Mouse (Mus musculus): ENCODE results near the gene Fbn1. TPM values are rescaled to one million over a fixed set of nuclear protein-coding genes. Genes with fewer than 3 reads are reported as not detected.
A peak's percentile ranks its signal among the peaks of the same experiment; 100 is the strongest.
"Not testable (repeated sequence)": the region's sequence is repeated elsewhere in the genome, so short reads cannot be mapped to it uniquely, and the experiment has no call there.

Gene Fbn1
- polyA plus RNA-seq, 1 experiment from 2014 or later = 33.6 TPM

DNA sequence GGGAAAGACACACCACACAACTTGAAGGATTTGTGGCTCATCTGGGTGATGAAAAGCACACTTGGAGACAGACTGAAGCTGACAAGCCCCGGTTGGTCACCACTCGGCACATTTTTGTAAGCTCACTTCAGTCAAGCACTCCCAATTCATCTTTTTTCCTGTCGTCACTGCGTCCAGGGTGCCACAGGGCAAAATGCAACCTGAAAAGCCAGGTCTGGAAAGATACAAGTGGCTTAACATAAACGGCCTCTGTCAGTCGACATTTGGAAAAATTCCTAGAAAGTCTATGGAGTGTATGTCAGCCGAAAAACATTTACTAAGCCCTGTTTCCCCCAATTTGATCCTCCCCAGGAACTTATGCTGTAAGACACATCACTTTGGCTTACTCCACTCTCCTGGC is 215.2 kb downstream of the Fbn1 start:
- no peaks in the 10 kb centered on the region for H3K36me3 ChIP-seq (ENCODE audit: control insufficient read depth, insufficient read depth, low read length)
- H3K4me2 ChIP-seq (ENCODE audit: low read length) = no peak overlapping the region
- no peak for ATAC-seq (ENCODE audit: insufficient number of reproducible peaks, insufficient read depth, low FRiP score, low read depth)
- H3K4me3 ChIP-seq (ENCODE audit: control insufficient read depth in 1 of 2, insufficient read depth in 1 of 2, low read depth in 1 of 2, low read length in 2 of 2) = no peak overlapping the region
- H3K4me1 ChIP-seq (ENCODE audit: control insufficient read depth in 2 of 2, insufficient read depth in 2 of 2, low read length in 2 of 2) = peaks cover 0 to 4% of the 10 kb centered on the region in 2 experiments; a peak in 1 of 4 replicates
- H3K27me3 ChIP-seq (ENCODE audit: control insufficient read depth, insufficient read depth, low read length) = no peaks in the 10 kb centered on the region
- no peak overlapping the region for H3K9ac ChIP-seq (ENCODE audit: low read length)
- WGBS = 37% methylated on average over 7 of the region's 7 CpGs
- H3K9me3 ChIP-seq (ENCODE audit: control insufficient read depth, low read length) = no peaks in the 10 kb centered on the region
- H3K27ac ChIP-seq (replicated peaks in 1 of 2; ENCODE audit: control insufficient read depth in 1 of 2, insufficient read depth in 1 of 2, low read depth in 2 of 2, low read length in 2 of 2) = no peak overlapping the region

DNA sequence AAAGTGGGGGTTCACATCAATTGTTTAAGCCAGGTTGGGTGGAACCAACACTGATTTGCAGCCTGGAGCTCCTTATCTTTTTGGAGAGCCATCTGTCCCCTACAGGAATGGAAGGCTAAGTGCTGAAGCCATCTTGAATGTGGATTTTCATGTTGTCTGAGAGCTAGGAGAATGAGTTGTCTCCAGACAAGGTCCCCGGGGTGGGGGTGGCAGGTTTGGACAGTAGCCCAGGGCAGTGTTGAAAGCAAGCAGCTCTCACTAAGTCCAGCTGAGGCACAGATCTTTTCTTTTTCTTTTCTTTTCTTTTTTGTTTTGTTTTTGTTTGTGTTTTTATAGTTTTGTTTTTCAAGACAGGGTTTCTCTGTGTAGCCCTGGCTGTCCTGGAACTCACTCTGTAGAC is 216.7 kb downstream of the Fbn1 start:
- Histone ChIP-seq H3K9ac (ENCODE audit: low read length) (no peak overlapping the region), H3K4me3 (ENCODE audit: control insufficient read depth in 1 of 2, insufficient read depth in 1 of 2, low read depth in 1 of 2, low read length in 2 of 2) (no peak overlapping the region), H3K36me3 (ENCODE audit: control insufficient read depth, insufficient read depth, low read length) (no peaks in the 10 kb centered on the region), H3K27me3 (ENCODE audit: control insufficient read depth, insufficient read depth, low read length) (no peaks in the 10 kb centered on the region), H3K27ac (replicated peaks in 1 of 2; ENCODE audit: control insufficient read depth in 1 of 2, insufficient read depth in 1 of 2, low read depth in 2 of 2, low read length in 2 of 2) (no peak overlapping the region), H3K4me2 (ENCODE audit: low read length) (no peak overlapping the region), H3K4me1 (ENCODE audit: control insufficient read depth in 2 of 2, insufficient read depth in 2 of 2, low read length in 2 of 2) (peaks cover 0 to 4% of the 10 kb centered on the region in 2 experiments; a peak in 1 of 4 replicates), H3K9me3 (ENCODE audit: control insufficient read depth, low read length) (no peaks in the 10 kb centered on the region)
- 37% methylated on average over 1 of the region's 1 CpGs for WGBS
- no peak for ATAC-seq (ENCODE audit: insufficient number of reproducible peaks, insufficient read depth, low FRiP score, low read depth)

DNA sequence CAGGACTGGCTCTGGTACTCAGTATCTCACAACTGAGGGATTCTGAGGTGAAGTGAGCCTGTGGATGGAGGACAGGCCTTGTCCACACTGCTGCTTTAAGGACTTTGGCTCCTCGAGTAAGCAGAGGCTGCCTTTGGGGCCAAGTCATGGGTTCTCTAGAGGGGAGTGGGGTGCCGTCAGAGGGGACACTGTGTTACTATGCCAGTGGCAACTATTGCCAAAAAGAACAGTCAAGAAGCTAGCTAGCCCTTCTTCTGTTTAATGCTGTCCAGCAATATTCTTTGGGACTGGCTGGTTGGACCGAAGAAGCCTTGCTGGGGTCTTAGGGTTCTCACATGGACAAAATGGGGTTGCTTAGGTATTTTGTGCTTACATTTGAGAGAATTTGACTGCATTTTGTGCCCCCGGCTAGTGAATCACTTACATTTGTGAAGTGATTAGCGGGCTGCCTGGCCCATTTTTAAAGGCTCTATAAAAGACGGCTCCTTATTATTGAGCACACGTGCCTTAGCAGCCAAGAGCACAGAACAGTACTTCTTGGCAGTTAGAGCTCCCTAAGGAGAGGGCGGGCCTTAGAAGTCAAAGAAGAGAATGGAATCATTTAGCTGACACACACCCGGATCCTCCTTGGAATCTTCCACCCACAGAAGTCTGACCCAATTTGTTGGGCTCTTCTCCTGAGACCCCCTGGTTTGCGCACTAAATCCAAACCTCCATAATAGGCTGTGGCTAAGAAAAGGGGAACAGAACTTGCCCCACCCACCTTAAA is 217.4 kb downstream of the Fbn1 start:
- Histone ChIP-seq H3K4me2 (ENCODE audit: low read length) (no peak overlapping the region), H3K9me3 (ENCODE audit: control insufficient read depth, low read length) (no peaks in the 10 kb centered on the region), H3K36me3 (ENCODE audit: control insufficient read depth, insufficient read depth, low read length) (no peaks in the 10 kb centered on the region), H3K27ac (replicated peaks in 1 of 2; ENCODE audit: control insufficient read depth in 1 of 2, insufficient read depth in 1 of 2, low read depth in 2 of 2, low read length in 2 of 2) (no peak overlapping the region), H3K4me1 (ENCODE audit: control insufficient read depth in 2 of 2, insufficient read depth in 2 of 2, low read length in 2 of 2) (peaks cover 0 to 4% of the 10 kb centered on the region in 2 experiments; a peak in 1 of 4 replicates), H3K27me3 (ENCODE audit: control insufficient read depth, insufficient read depth, low read length) (no peaks in the 10 kb centered on the region), H3K9ac (ENCODE audit: low read length) (no peak overlapping the region), H3K4me3 (ENCODE audit: control insufficient read depth in 1 of 2, insufficient read depth in 1 of 2, low read depth in 1 of 2, low read length in 2 of 2) (no peak overlapping the region)
- ATAC-seq (ENCODE audit: insufficient number of reproducible peaks, insufficient read depth, low FRiP score, low read depth) = no peak
- WGBS = 82% methylated on average over 10 of the region's 10 CpGs

DNA sequence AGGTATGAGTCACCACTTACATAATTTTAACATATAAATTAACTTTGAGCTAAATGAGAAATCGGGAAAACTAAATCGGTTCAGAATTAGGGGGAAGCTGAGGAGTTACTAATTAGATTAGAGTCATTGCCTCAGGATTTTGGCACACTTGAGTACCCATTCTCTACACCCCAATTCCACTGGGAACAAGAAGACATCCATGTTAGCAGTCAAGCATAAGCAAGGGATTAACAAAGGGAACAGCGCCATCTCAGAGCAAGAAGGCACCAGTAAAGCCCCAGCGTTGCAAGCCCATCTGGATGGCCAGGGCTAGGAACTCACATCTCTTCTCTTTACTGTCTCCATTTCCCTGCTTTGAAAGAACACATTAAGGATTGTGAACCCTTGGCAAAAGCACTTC is 222.0 kb downstream of the Fbn1 start:
- H3K36me3 ChIP-seq (ENCODE audit: control insufficient read depth, insufficient read depth, low read length) = no peaks in the 10 kb centered on the region
- H3K4me3 ChIP-seq (ENCODE audit: control insufficient read depth in 1 of 2, insufficient read depth in 1 of 2, low read depth in 1 of 2, low read length in 2 of 2) = no peak overlapping the region
- H3K9me3 ChIP-seq (ENCODE audit: control insufficient read depth, low read length) = no peaks in the 10 kb centered on the region
- no peak overlapping the region for H3K4me2 ChIP-seq (ENCODE audit: low read length)
- H3K4me1 ChIP-seq (ENCODE audit: control insufficient read depth in 2 of 2, insufficient read depth in 2 of 2, low read length in 2 of 2) = no peaks in the 10 kb centered on the region
- no peaks in the 10 kb centered on the region for H3K27me3 ChIP-seq (ENCODE audit: control insufficient read depth, insufficient read depth, low read length)
- H3K27ac ChIP-seq (replicated peaks in 1 of 2; ENCODE audit: control insufficient read depth in 1 of 2, insufficient read depth in 1 of 2, low read depth in 2 of 2, low read length in 2 of 2) = no peak overlapping the region
- WGBS = 91% methylated on average over 4 of the region's 4 CpGs
- no peak for ATAC-seq (ENCODE audit: insufficient number of reproducible peaks, insufficient read depth, low FRiP score, low read depth)
- no peak overlapping the region for H3K9ac ChIP-seq (ENCODE audit: low read length)

DNA sequence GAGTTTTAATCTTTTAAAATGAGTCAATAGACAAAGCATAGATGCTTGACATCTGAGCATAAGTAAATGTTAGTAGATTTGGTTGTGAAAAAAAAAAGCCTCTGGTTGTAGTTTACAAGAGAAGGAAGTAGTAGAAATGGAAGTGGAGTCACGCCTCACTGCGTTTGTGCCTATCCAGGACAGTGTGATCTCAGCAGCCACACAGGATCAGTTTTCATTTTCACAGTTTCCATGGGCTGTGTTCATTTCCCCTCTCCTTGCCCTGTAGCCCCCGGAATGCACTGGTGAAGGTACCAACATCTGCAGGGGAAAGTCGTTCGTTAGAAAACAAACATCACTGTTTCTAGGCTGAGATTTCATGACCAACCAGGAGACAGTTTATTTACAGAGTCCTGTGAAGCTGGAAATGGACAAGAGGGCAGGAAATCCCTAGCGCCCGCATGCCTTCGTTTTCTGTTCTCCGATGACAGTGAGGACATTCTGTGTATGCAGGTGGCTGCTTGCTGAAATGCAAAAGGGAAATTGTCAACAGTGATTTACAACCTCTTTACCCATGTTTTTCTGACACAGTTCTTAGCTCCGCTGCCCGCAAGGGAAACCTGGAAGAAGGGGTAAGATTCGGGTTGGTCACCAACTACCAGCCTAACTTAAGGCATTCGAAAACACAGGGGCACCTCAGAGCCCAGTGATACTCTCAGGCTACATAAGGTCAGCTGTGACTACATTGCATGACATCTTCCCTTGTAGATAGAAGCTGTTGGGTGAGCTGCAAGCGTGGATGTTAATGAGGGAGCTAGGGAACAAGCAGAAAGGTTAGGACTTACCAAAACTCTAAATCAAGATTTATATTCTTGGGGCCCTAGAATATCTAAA is 225.2 kb downstream of the Fbn1 start:
- Histone ChIP-seq H3K4me3 (ENCODE audit: control insufficient read depth in 1 of 2, insufficient read depth in 1 of 2, low read depth in 1 of 2, low read length in 2 of 2) (no peak overlapping the region), H3K9ac (ENCODE audit: low read length) (no peak overlapping the region), H3K27me3 (ENCODE audit: control insufficient read depth, insufficient read depth, low read length) (no peaks in the 10 kb centered on the region), H3K36me3 (ENCODE audit: control insufficient read depth, insufficient read depth, low read length) (no peaks in the 10 kb centered on the region), H3K9me3 (ENCODE audit: control insufficient read depth, low read length) (no peaks in the 10 kb centered on the region), H3K4me2 (ENCODE audit: low read length) (0 out of 2 replicates have a peak overlapping the region, but pooled peaks have one; percentile 17), H3K4me1 (ENCODE audit: control insufficient read depth in 2 of 2, insufficient read depth in 2 of 2, low read length in 2 of 2) (peaks cover 0 to 4% of the 10 kb centered on the region in 2 experiments; a peak in 2 of 4 replicates), H3K27ac (replicated peaks in 1 of 2; ENCODE audit: control insufficient read depth in 1 of 2, insufficient read depth in 1 of 2, low read depth in 2 of 2, low read length in 2 of 2) (no peak overlapping the region)
- no peak for ATAC-seq (ENCODE audit: insufficient number of reproducible peaks, insufficient read depth, low FRiP score, low read depth)
- 63% methylated on average over 14 of the region's 14 CpGs for WGBS

DNA sequence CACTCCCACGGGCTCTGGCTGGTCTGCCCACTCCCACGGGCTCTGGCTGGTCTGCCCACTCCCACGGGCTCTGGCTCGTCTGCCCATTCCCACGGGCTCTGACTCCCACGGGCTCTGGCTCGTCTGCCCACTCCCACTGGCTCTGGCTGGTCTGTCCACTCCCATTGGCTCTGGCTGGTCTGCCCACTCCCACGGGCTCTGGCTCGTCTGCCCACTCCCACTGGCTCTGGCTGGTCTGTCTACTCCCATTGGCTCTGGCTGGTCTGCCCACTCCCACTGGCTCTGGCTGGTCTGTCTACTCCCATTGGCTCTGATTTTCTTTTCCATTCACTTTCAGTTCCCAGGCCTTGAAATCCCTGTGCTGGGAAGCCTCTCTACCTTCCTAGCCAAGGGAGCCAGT is 227.8 kb downstream of the Fbn1 start:
- H3K9me3 ChIP-seq (ENCODE audit: control insufficient read depth, low read length); H3K27ac ChIP-seq (replicated peaks in 1 of 2; ENCODE audit: control insufficient read depth in 1 of 2, insufficient read depth in 1 of 2, low read depth in 2 of 2, low read length in 2 of 2); H3K9ac ChIP-seq (ENCODE audit: low read length); ATAC-seq (ENCODE audit: insufficient number of reproducible peaks, insufficient read depth, low FRiP score, low read depth); H3K4me3 ChIP-seq (ENCODE audit: control insufficient read depth in 1 of 2, insufficient read depth in 1 of 2, low read depth in 1 of 2, low read length in 2 of 2); H3K4me2 ChIP-seq (ENCODE audit: low read length); H3K27me3 ChIP-seq (ENCODE audit: control insufficient read depth, insufficient read depth, low read length); H3K4me1 ChIP-seq (ENCODE audit: control insufficient read depth in 2 of 2, insufficient read depth in 2 of 2, low read length in 2 of 2); H3K36me3 ChIP-seq (ENCODE audit: control insufficient read depth, insufficient read depth, low read length): not testable (repeated sequence)
- WGBS = 76% methylated on average over 9 of the region's 9 CpGs

DNA sequence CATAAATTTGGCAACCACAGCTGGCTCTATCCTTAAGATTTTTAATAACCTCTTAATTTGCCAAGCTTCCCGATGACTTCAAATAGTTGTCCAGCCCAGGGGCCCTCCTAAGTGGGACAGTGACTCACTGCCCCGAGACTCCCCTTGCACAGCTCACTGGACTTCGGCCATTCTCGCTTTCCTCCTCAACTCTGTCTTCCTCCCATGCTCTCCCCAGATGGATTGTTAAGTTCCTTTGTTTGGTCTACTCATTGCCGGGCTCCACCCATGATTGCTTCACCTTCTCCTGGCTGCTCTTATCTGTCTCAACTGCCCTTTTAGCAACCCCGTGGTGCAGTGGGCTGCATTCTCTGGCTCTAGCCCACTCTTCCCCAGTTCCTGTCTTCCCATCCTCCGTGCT is 229.3 kb downstream of the Fbn1 start:
- H3K4me3 ChIP-seq (ENCODE audit: control insufficient read depth in 1 of 2, insufficient read depth in 1 of 2, low read depth in 1 of 2, low read length in 2 of 2) = no peak overlapping the region
- H3K4me1 ChIP-seq (ENCODE audit: control insufficient read depth in 2 of 2, insufficient read depth in 2 of 2, low read length in 2 of 2) = peaks cover 0 to 4% of the 10 kb centered on the region in 2 experiments; a peak in 2 of 4 replicates
- no peaks in the 10 kb centered on the region for H3K36me3 ChIP-seq (ENCODE audit: control insufficient read depth, insufficient read depth, low read length)
- ATAC-seq (ENCODE audit: insufficient number of reproducible peaks, insufficient read depth, low FRiP score, low read depth) = no peak
- WGBS = 39% methylated on average over 7 of the region's 7 CpGs
- no peaks in the 10 kb centered on the region for H3K9me3 ChIP-seq (ENCODE audit: control insufficient read depth, low read length)
- no peak overlapping the region for H3K4me2 ChIP-seq (ENCODE audit: low read length)
- H3K9ac ChIP-seq (ENCODE audit: low read length) = no peak overlapping the region
- H3K27ac ChIP-seq (replicated peaks in 1 of 2; ENCODE audit: control insufficient read depth in 1 of 2, insufficient read depth in 1 of 2, low read depth in 2 of 2, low read length in 2 of 2) = no peak overlapping the region
- H3K27me3 ChIP-seq (ENCODE audit: control insufficient read depth, insufficient read depth, low read length) = no peaks in the 10 kb centered on the region
